Mouse (Mus musculus) C2C12 (cell line): ENCODE data around the gene Gabra1.

Source experiments
- CTCF ChIP-seq: IDR thresholded peaks from one replicate; pipeline ENCODE4 v1.5.1; 2011; ENCODE audit not compliant: control insufficient read depth, insufficient read depth, insufficient read length
- MAX ChIP-seq: IDR thresholded peaks from one replicate; pipeline ENCODE4 v1.6.1; 2011; ENCODE audit warnings: mild to moderate bottlenecking, control low read depth
- MYOD1 ChIP-seq: IDR thresholded peaks from one replicate; pipeline ENCODE4 v1.6.1; 2011; ENCODE audit warnings: low read depth; ENCODE audit not compliant: control insufficient read depth, insufficient read length

- no peak for TF ChIP-seq CTCF
- no peak for TF ChIP-seq MAX
- TF ChIP-seq MYOD1: no peak
These were observed 3.2 kb downstream of the Gabra1 start for GRCm38 (mm10) chr11:42179535-42179934.
